Mouse (Mus musculus) kidney, postnatal 10 days (tissue): ENCODE measurements at regions not wholly inside any gene's neighbourhood (a gene's known extent, or its start where the extent isn't known, plus 50 kb on each side); places are given as distances from the start of the nearest gene placed in this dataset.

ENCODE experiments used
- DNase-seq: peaks from one replicate; pipeline ENCODE4 v3.0.0; 2021; ENCODE audit warnings: mixed read lengths

GRCm38 (mm10) chr11:28655169-28655846, 71.2 kb upstream of the Ccdc85a start:
- DNase-seq = no peak

GRCm38 (mm10) chr11:28649446-28649845, 65.3 kb upstream of the Ccdc85a start:
- DNase-seq = no peak

GRCm38 (mm10) chr11:28648916-28649315, 64.8 kb upstream of the Ccdc85a start:
- DNase-seq = no peak

- no peak for DNase-seq
These were observed 55.0 kb upstream of the Ccdc85a start for GRCm38 (mm10) chr11:28639081-28639480.

- DNase-seq = no peak
These were observed 52.6 kb upstream of the Ccdc85a start for GRCm38 (mm10) chr11:28636752-28637151.
